Mouse (Mus musculus) E14TG2a.4 (cell line): ENCODE data around the gene Ferd3l.

Experiments used
- H3K27me3 ChIP-seq: 2 replicates; pipeline ENCODE4 v1.6.1; 2014; ENCODE audit warnings: low read length, control low read depth; ENCODE audit not compliant: insufficient read depth
- H3K36me3 ChIP-seq: 2 replicates; pipeline ENCODE4 v1.6.1; 2014; ENCODE audit warnings: low read length, control low read depth; ENCODE audit not compliant: insufficient read depth
- H3K4me1 ChIP-seq: replicated peaks from 2 replicates; pipeline ENCODE4 v1.6.1; 2014; ENCODE audit warnings: low read depth, low read length, control low read depth
- H3K4me3 ChIP-seq: replicated peaks from 2 replicates; pipeline ENCODE4 v1.5.1; 2014; ENCODE audit warnings: mild to moderate bottlenecking, low read length
- H3K9me3 ChIP-seq: 2 replicates; pipeline ENCODE4 v1.6.1; 2014; ENCODE audit warnings: low read length, control low read depth
- CTCF ChIP-seq: conservative IDR thresholded peaks from 2 replicates; pipeline ENCODE4 v1.5.1; 2014; ENCODE audit warnings: low read length
- NANOG ChIP-seq: IDR thresholded peaks from 2 replicates; pipeline ENCODE4 v1.6.1; 2014; ENCODE audit warnings: borderline replicate concordance, low read length, mixed read lengths
- POU5F1 ChIP-seq: IDR thresholded peaks from 2 replicates; pipeline ENCODE4 v1.6.1; 2014; ENCODE audit warnings: low read length, borderline replicate concordance

The Ferd3l gene

GRCm38 (mm10) chr12:33928331-33929192 is at the start of gene Ferd3l:
Gene Ferd3l, plus strand, starts transcription at chr12:33928425.
- H3K9me3 ChIP-seq: peaks cover 3% of the 10 kb centered on the region; the same call in 1 of the 2 replicates
- H3K27me3 ChIP-seq: peaks cover 25% of the 10 kb centered on the region
- peak within 1 kb of the TSS; percentile 70 for H3K4me3 ChIP-seq
- no peak for TF ChIP-seq NANOG
- TF ChIP-seq CTCF: no peak
- TF ChIP-seq POU5F1: no peak
- H3K36me3 ChIP-seq: no peaks in the 10 kb centered on the region
- H3K4me1 ChIP-seq: peaks cover 12% of the 10 kb centered on the region

GRCm38 (mm10) chr12:33893956-33894355 is 34.3 kb upstream of the Ferd3l start:
- Histone ChIP-seq H3K4me1 (no peaks in the 10 kb centered on the region), H3K9me3 (no peaks in the 10 kb centered on the region), H3K27me3 (no peaks in the 10 kb centered on the region), H3K36me3 (no peaks in the 10 kb centered on the region), H3K4me3 (no peak overlapping the region)
- TF ChIP-seq CTCF (no peak), NANOG (no peak), POU5F1 (no peak)

GRCm38 (mm10) chr12:33894621-33895020 is 33.6 kb upstream of the Ferd3l start:
- no peaks in the 10 kb centered on the region for H3K27me3 ChIP-seq

GRCm38 (mm10) chr12:33926751-33927150 is 1.5 kb upstream of the Ferd3l start:
- TF ChIP-seq NANOG (no peak), POU5F1 (no peak), CTCF (no peak)
- H3K36me3 ChIP-seq: no peaks in the 10 kb centered on the region

More at GRCm38 (mm10) chr12:33894621-33895020, 33.6 kb upstream of the Ferd3l start:
- no peaks in the 10 kb centered on the region for H3K9me3 ChIP-seq
- no peak overlapping the region for H3K4me3 ChIP-seq
- H3K36me3 ChIP-seq: no peaks in the 10 kb centered on the region
- no peak for TF ChIP-seq POU5F1
- no peak for TF ChIP-seq CTCF
- TF ChIP-seq NANOG: no peak
- H3K4me1 ChIP-seq: no peaks in the 10 kb centered on the region

GRCm38 (mm10) chr12:33927334-33928098 is 709 bp upstream of the Ferd3l start:
- Histone ChIP-seq H3K4me3 (no peak overlapping the region), H3K36me3 (no peaks in the 10 kb centered on the region), H3K27me3 (peaks cover 25% of the 10 kb centered on the region), H3K4me1 (peaks cover 12% of the 10 kb centered on the region), H3K9me3 (peaks cover 3% of the 10 kb centered on the region; the same call in 1 of the 2 replicates)
- TF ChIP-seq CTCF: no peak
- no peak for TF ChIP-seq POU5F1
- no peak for TF ChIP-seq NANOG

More at GRCm38 (mm10) chr12:33926751-33927150, 1.5 kb upstream of the Ferd3l start:
- Histone ChIP-seq H3K27me3 (peaks cover 25% of the 10 kb centered on the region), H3K4me1 (peaks cover 12% of the 10 kb centered on the region), H3K9me3 (peaks cover 3% of the 10 kb centered on the region; the same call in 1 of the 2 replicates), H3K4me3 (no peak overlapping the region)

- peaks cover 16% of the 10 kb centered on the region for H3K4me1 ChIP-seq
- peaks cover 42% of the 10 kb centered on the region for H3K27me3 ChIP-seq
- no peaks in the 10 kb centered on the region for H3K36me3 ChIP-seq
- TF ChIP-seq CTCF: peak; percentile 39
- no peak for TF ChIP-seq NANOG
- no peaks in the 10 kb centered on the region for H3K9me3 ChIP-seq
- H3K4me3 ChIP-seq: no peak overlapping the region
Measured at GRCm38 (mm10) chr12:33952843-33953242, 24.6 kb downstream of the Ferd3l start.

- TF ChIP-seq CTCF (no peak), NANOG (no peak), POU5F1 (no peak)
- Histone ChIP-seq H3K4me1 (peaks cover 25% of the 10 kb centered on the region), H3K9me3 (no peaks in the 10 kb centered on the region), H3K36me3 (no peaks in the 10 kb centered on the region), H3K4me3 (no peak overlapping the region), H3K27me3 (peaks cover 58% of the 10 kb centered on the region)
Measured at GRCm38 (mm10) chr12:33954931-33955565, 26.8 kb downstream of the Ferd3l start.
